Mouse (Mus musculus) liver, postnatal 0 days (tissue): ENCODE data around the gene Spata21. TPM values are rescaled to one million over a fixed set of nuclear protein-coding genes. Genes with fewer than 3 reads are reported as not detected.

Experiments used
- ATAC-seq: fragments of 200-750 bp; cut with Nextera tagmentation; 2 replicates; pipeline ENCODE4 v1.8.0; 2017; ENCODE audit warnings: mild to moderate bottlenecking, moderate library complexity
- DNase-seq: peaks from one replicate; pipeline ENCODE4 v3.0.0-alpha.2; 2016
- H3K27ac ChIP-seq: fragments of 300-500 bp; sonication (generic); 2 replicates; pipeline ENCODE4 v1.5.1; 2014; ENCODE audit warnings: antibody characterized with exemption, moderate library complexity, mild to moderate bottlenecking, low read depth
- H3K27me3 ChIP-seq: fragments of 300-500 bp; sonication (generic); 2 replicates; pipeline ENCODE4 v1.6.1; 2014; ENCODE audit warnings: low read length, control low read depth, mixed read lengths; ENCODE audit not compliant: insufficient read depth
- H3K36me3 ChIP-seq: fragments of 300-500 bp; sonication (generic); replicated peaks from 2 replicates; pipeline ENCODE4 v1.6.1; 2014; ENCODE audit warnings: mild to moderate bottlenecking, control low read depth, low read length, moderate library complexity, mixed read lengths; ENCODE audit not compliant: insufficient read depth
- H3K4me1 ChIP-seq: fragments of 300-500 bp; sonication (generic); 2 replicates; pipeline ENCODE4 v1.6.1; 2014; ENCODE audit warnings: antibody characterized with exemption, mild to moderate bottlenecking, control low read depth; ENCODE audit not compliant: insufficient read depth
- H3K4me2 ChIP-seq: fragments of 300-500 bp; sonication (generic); 2 replicates; pipeline ENCODE4 v1.6.1; 2014; ENCODE audit warnings: low read depth, mild to moderate bottlenecking, low read length, moderate library complexity, mixed read lengths
- H3K4me3 ChIP-seq: fragments of 300-500 bp; sonication (generic); 2 replicates; pipeline ENCODE4 v1.5.1; 2014; ENCODE audit warnings: low read depth, low read length
- H3K9ac ChIP-seq: fragments of 300-500 bp; sonication (generic); replicated peaks from 2 replicates; pipeline ENCODE4 v1.6.1; 2014; ENCODE audit warnings: mild to moderate bottlenecking, moderate library complexity
- H3K9me3 ChIP-seq: fragments of 300-500 bp; sonication (generic); 2 replicates; pipeline ENCODE4 v1.6.1; 2016; ENCODE audit warnings: mild to moderate bottlenecking, control low read depth, low read length, mixed read lengths
- CTCF ChIP-seq: sonication (generic); IDR thresholded peaks from 2 replicates; pipeline ENCODE4 v1.5.1; 2016; ENCODE audit warnings: antibody characterized with exemption, low read depth
- EP300 ChIP-seq: IDR thresholded peaks from 2 replicates; pipeline ENCODE4 v1.6.1; 2016; ENCODE audit warnings: antibody characterized with exemption, low read depth, mild to moderate bottlenecking
- WGBS: fragments of 180-500 bp; shearing (Covaris S2); extraction: QIAGEN DNeasy Blood & Tissue Kit; methylation state at CpG from one replicate; pipeline ENCODE4 v1.1.7; 2014; ENCODE audit not compliant: insufficient replicate concordance; 5-methylcytosine and 5-hydroxymethylcytosine counted together
- polyA plus RNA-seq: library from polyadenylated mRNA; unstranded; fragments of >200 nt; fragmentation: Nextera tagmentation; extraction: Ambion mirVana; gene quantifications from 2 replicates; pipeline ENCODE4 v1.2.1, GENCODE M21; 2015

The Spata21 gene
- polyA plus RNA-seq, 1 experiment from 2014 or later, result not detected

GRCm38 (mm10) chr4:141160193-141160592, 72.1 kb downstream of the Spata21 start:
- H3K4me1 ChIP-seq, result peaks cover 71% of the 10 kb centered on the region
- no peak overlapping the region for H3K4me3 ChIP-seq
- DNase-seq (no peak), ATAC-seq (no peak)
- H3K27me3 ChIP-seq, result no peaks in the 10 kb centered on the region
- TF ChIP-seq CTCF (no peak), EP300 (no peak)
- no peaks in the 10 kb centered on the region for H3K9me3 ChIP-seq
- peaks cover 5% of the 10 kb centered on the region; the same call in 1 of the 2 replicates for H3K36me3 ChIP-seq
- H3K27ac ChIP-seq, result peak overlapping the region; percentile 96
- H3K9ac ChIP-seq, result peak overlapping the region; percentile 50; the same call in 1 of the 2 replicates
- H3K4me2 ChIP-seq, result no peak overlapping the region
- 67% methylated on average over 4 of the region's 4 CpGs for WGBS

DNA sequence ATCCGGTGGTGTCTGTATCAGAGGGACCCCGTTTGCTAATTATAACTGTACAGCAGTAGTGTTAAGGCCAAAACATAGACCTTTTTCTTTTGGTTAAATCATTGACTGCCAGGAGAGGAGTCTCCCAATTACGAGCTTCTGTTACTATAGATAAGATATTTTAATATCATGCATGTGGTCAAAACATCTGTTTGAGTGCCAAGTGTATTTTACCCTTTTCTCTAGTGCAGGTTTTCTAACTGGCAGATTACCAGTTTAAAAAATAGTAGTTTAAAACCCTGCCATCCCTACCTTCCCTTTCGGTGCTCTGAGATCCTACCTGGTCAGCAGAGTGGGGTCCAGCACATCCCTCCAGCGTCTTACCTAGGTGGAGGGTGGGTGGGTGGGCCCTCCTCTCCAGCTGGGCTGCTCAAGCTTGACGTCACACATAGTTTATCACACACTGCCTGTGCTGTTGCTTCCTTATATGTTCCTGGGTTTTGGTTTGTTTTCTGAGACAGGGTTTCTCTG, 73.6 kb downstream of the Spata21 start:
- H3K4me2 ChIP-seq, result peak overlapping the region; percentile 59

More for the DNA sequence above, 73.6 kb downstream of the Spata21 start:
- Histone ChIP-seq H3K4me3 (no peak overlapping the region; the same call in 1 of the 2 replicates), H3K27me3 (no peaks in the 10 kb centered on the region), H3K27ac (peak overlapping the region; percentile 96), H3K36me3 (peaks cover 5% of the 10 kb centered on the region; the same call in 1 of the 2 replicates), H3K9ac (peak overlapping the region; percentile 13), H3K9me3 (no peaks in the 10 kb centered on the region), H3K4me1 (peaks cover 74% of the 10 kb centered on the region)
- TF ChIP-seq CTCF (no peak), EP300 (peak; percentile 96)
- 40% methylated on average over 6 of the region's 6 CpGs for WGBS
- ATAC-seq (peak; percentile 87), DNase-seq (no peak)

Other genes starting within 250 kb of the Spata21 start
- 0.02 TPM in 1 of 2 replicates, not detected in the other for gene Padi1, start 242.6 kb upstream of the Spata21 start, polyA plus RNA-seq
- 1.9 and 2.1 TPM in 2 replicates for gene Padi2, start 182.0 kb upstream of the Spata21 start, polyA plus RNA-seq
- 312 and 329 TPM in 2 replicates for gene Sdhb, start 127.1 kb upstream of the Spata21 start, polyA plus RNA-seq
- gene Atp13a2, start 101.5 kb upstream of the Spata21 start, polyA plus RNA-seq, result 13.2 and 15.8 TPM in 2 replicates
- gene Mfap2, start 77.9 kb upstream of the Spata21 start, polyA plus RNA-seq, result 14.1 and 14.6 TPM in 2 replicates
- 0.32 and 0.47 TPM in 2 replicates for gene Crocc, start 27.8 kb upstream of the Spata21 start, polyA plus RNA-seq
- gene Necap2, start 10.0 kb upstream of the Spata21 start, polyA plus RNA-seq, result 47.1 and 53.0 TPM in 2 replicates
- gene Szrd1, start 51.4 kb downstream of the Spata21 start, polyA plus RNA-seq, result 16.8 and 17.7 TPM in 2 replicates
- gene Fbxo42, start 59.6 kb downstream of the Spata21 start, polyA plus RNA-seq, result 11.2 and 11.7 TPM in 2 replicates
- gene Rsg1, start 125.6 kb downstream of the Spata21 start, polyA plus RNA-seq, result 0.43 and 0.79 TPM in 2 replicates
- gene Arhgef19, start 151.2 kb downstream of the Spata21 start, polyA plus RNA-seq, result 3.0 and 4.2 TPM in 2 replicates
- gene Epha2, start 212.9 kb downstream of the Spata21 start, polyA plus RNA-seq, result 1.5 and 2.4 TPM in 2 replicates